11 mouse cellular contexts compared by ENCODE assay signal in genomic region chr7:100307872-100308653, GRCm38 (mm10). TPM values are rescaled to one million over a fixed set of nuclear protein-coding genes. Genes with fewer than 3 reads are reported as not detected.
DNase-seq lines count a peak whose midpoint lies in the region; ATAC-seq lines count a peak whose summit lies in the region.
"Had no signal": no experiment of that assay in that cellular context is flagged by ENCODE, and none has a peak within 500 bp of the region (broad histone marks: within the 10 kb centered on the region; RNA-seq: fewer than 3 reads in every experiment).

No protein-coding gene starts in this region.

- H3K4me3 ChIP-seq in limb, embryonic 12.5 days (replicated peaks), result no peak overlapping the region
- H3K4me3 ChIP-seq in limb, embryonic 10.5 days, result no peak overlapping the region
- no peak overlapping the region for H3K4me3 ChIP-seq in hindbrain, embryonic 15.5 days
- no peak overlapping the region for H3K4me3 ChIP-seq in midbrain, embryonic 11.5 days (ENCODE audit: low read depth, low read length)
- H3K4me3 ChIP-seq: erythroblast, embryonic 14.5 days; liver, embryonic 15.5 days had no signal

- H3K9me3 ChIP-seq in limb, embryonic 12.5 days, result no peaks in the 10 kb centered on the region
- no peaks in the 10 kb centered on the region for H3K9me3 ChIP-seq in limb, embryonic 10.5 days (replicated peaks)
- no peaks in the 10 kb centered on the region for H3K9me3 ChIP-seq in hindbrain, embryonic 15.5 days
- H3K9me3 ChIP-seq in midbrain, embryonic 11.5 days (ENCODE audit: control insufficient read depth, low read length), result no peaks in the 10 kb centered on the region
- H3K9me3 ChIP-seq: liver, embryonic 15.5 days had no signal

- H3K27ac ChIP-seq in limb, embryonic 12.5 days, result 0 out of 2 replicates have a peak overlapping the region, but pooled peaks have one; percentile 19
- no peak overlapping the region for H3K27ac ChIP-seq in limb, embryonic 10.5 days
- peak overlapping the region; percentile 80 for H3K27ac ChIP-seq in hindbrain, embryonic 15.5 days (replicated peaks)
- H3K27ac ChIP-seq in midbrain, embryonic 11.5 days (ENCODE audit: low read depth, low read length), result peak overlapping the region; percentile 37; the same call in 1 of the 2 replicates
- H3K27ac ChIP-seq: liver, embryonic 15.5 days had no signal

- ATAC-seq in limb, embryonic 12.5 days (ENCODE audit: insufficient number of reproducible peaks, insufficient read depth, low FRiP score, low TSS enrichment, low read depth), result no peak
- peak; percentile 90 for ATAC-seq in hindbrain, embryonic 15.5 days (ENCODE audit: low FRiP score, low read depth)
- ATAC-seq in midbrain, embryonic 11.5 days (ENCODE audit: low FRiP score), result peak; percentile 80

- no peak overlapping the region for H3K4me2 ChIP-seq in limb, embryonic 12.5 days
- H3K4me2 ChIP-seq in hindbrain, embryonic 15.5 days, result no peak overlapping the region
- no peak overlapping the region for H3K4me2 ChIP-seq in midbrain, embryonic 11.5 days
- H3K4me2 ChIP-seq: liver, embryonic 15.5 days had no signal

- no peak for DNase-seq in limb, embryonic 10.5 days (ENCODE audit: low spot score)
- DNase-seq in midbrain, embryonic 11.5 days (ENCODE audit: low spot score, missing footprints), result peak; percentile 81
- DNase-seq in telencephalon, adult 2 months (ENCODE audit: low read depth, low spot score), result peak; percentile 73
- no peak for DNase-seq in heart, adult 18-20 months
- DNase-seq in urinary bladder, postnatal 36 days (ENCODE audit: low spot score in 2 of 2), result no peak
- DNase-seq in lung, postnatal 36 days, result no peak
- DNase-seq: heart, postnatal 4 days had no signal

- H3K36me3 ChIP-seq in limb, embryonic 12.5 days, result no peaks in the 10 kb centered on the region
- no peaks in the 10 kb centered on the region for H3K36me3 ChIP-seq in limb, embryonic 10.5 days
- H3K36me3 ChIP-seq in hindbrain, embryonic 15.5 days, result no peaks in the 10 kb centered on the region
- H3K36me3 ChIP-seq in midbrain, embryonic 11.5 days (ENCODE audit: control insufficient read depth, insufficient read depth, low read length), result no peaks in the 10 kb centered on the region
- H3K36me3 ChIP-seq: liver, embryonic 15.5 days had no signal

- no peak overlapping the region for H3K9ac ChIP-seq in limb, embryonic 12.5 days (replicated peaks)
- no peak overlapping the region for H3K9ac ChIP-seq in hindbrain, embryonic 15.5 days
- H3K9ac ChIP-seq in midbrain, embryonic 11.5 days (ENCODE audit: low read length), result no peak overlapping the region
- H3K9ac ChIP-seq: liver, embryonic 15.5 days had no signal

- peaks cover 17% of the 10 kb centered on the region; the same call in 1 of the 2 replicates for H3K4me1 ChIP-seq in limb, embryonic 12.5 days (replicated peaks)
- peaks cover 8% of the 10 kb centered on the region for H3K4me1 ChIP-seq in limb, embryonic 10.5 days
- peaks cover 42% of the 10 kb centered on the region for H3K4me1 ChIP-seq in hindbrain, embryonic 15.5 days (replicated peaks)
- H3K4me1 ChIP-seq in midbrain, embryonic 11.5 days (ENCODE audit: control insufficient read depth, insufficient read depth, low read length), result peaks cover 13% of the 10 kb centered on the region

- WGBS in limb, embryonic 12.5 days, result 76% methylated on average over 6 of the region's 6 CpGs
- 79% methylated on average over 5 of the region's 6 CpGs for WGBS in limb, embryonic 10.5 days
- WGBS in hindbrain, embryonic 15.5 days, result 42% methylated on average over 6 of the region's 6 CpGs
- 67% methylated on average over 6 of the region's 6 CpGs for WGBS in midbrain, embryonic 11.5 days

- H3K27me3 ChIP-seq in limb, embryonic 12.5 days, result no peaks in the 10 kb centered on the region
- no peaks in the 10 kb centered on the region for H3K27me3 ChIP-seq in limb, embryonic 10.5 days (ENCODE audit: low read depth, poor library complexity, severe bottlenecking)
- H3K27me3 ChIP-seq in hindbrain, embryonic 15.5 days, result no peaks in the 10 kb centered on the region
- no peaks in the 10 kb centered on the region for H3K27me3 ChIP-seq in midbrain, embryonic 11.5 days (ENCODE audit: control insufficient read depth, insufficient read depth, low read length)
- H3K27me3 ChIP-seq: liver, embryonic 15.5 days had no signal

RNA-seq across cellular contexts. Expression of gene P4ha3, which starts 22.7 kb away (rescaled TPM):
- 6.7 and 11.1 TPM in 2 replicates for polyA plus RNA-seq in limb, embryonic 12.5 days (2016; fragmentation: Nextera tagmentation; extraction: Ambion mirVana)
- polyA plus RNA-seq in limb, embryonic 10.5 days (2016; fragmentation: Nextera tagmentation; extraction: Ambion mirVana), result 1.1 and 2.4 TPM in 2 replicates
- 7.3 and 10.8 TPM in 2 replicates for polyA plus RNA-seq in hindbrain, embryonic 15.5 days (2015; fragmentation: Nextera tagmentation; extraction: Ambion mirVana)
- 5.1 and 6.1 TPM in 2 replicates for polyA plus RNA-seq in midbrain, embryonic 11.5 days (2014; fragmentation: Nextera tagmentation; extraction: Ambion mirVana)
- under 1 TPM; 0.31 to 0.55 TPM for total RNA-seq in heart, adult 18-20 months (2021)
- polyA plus RNA-seq: erythroblast, embryonic 14.5 days had no signal

Comparison
In these comparisons a context has a peak if more than half of its experiments do, and no peak if none do; other contexts are left out.
1. DNase-seq: peak in midbrain, embryonic 11.5 days (single experiment) and telencephalon, adult 2 months (single experiment); none in limb, embryonic 10.5 days (single experiment), heart, adult 18-20 months (0 of 2), urinary bladder, postnatal 36 days (0 of 2) and lung, postnatal 36 days (single experiment).